Mouse (Mus musculus) ES-Bruce4 (cell line): Measurements from ENCODE around the gene Defb18. TPM values are rescaled to one million over a fixed set of nuclear protein-coding genes. Genes with fewer than 3 reads are reported as not detected.

Source experiments
- H3K27ac ChIP-seq: 2 replicates; pipeline ENCODE4 v1.5.1; 2012; ENCODE audit warnings: low read length, inconsistent platforms; ENCODE audit not compliant: insufficient read depth
- H3K27me3 ChIP-seq: 2 replicates; pipeline ENCODE4 v1.6.1; 2012; ENCODE audit warnings: mild to moderate bottlenecking, low read length, inconsistent platforms; ENCODE audit not compliant: control insufficient read depth, poor library complexity, insufficient read depth, severe bottlenecking
- H3K36me3 ChIP-seq: 2 replicates; pipeline ENCODE4 v1.6.1; 2012; ENCODE audit warnings: inconsistent platforms, mild to moderate bottlenecking, low read length, moderate library complexity; ENCODE audit not compliant: control insufficient read depth, poor library complexity, insufficient read depth, severe bottlenecking
- H3K4me1 ChIP-seq: one replicate; pipeline ENCODE4 v1.8.1; 2011; ENCODE audit warnings: low read length; ENCODE audit not compliant: control insufficient read depth, insufficient read depth
- H3K4me3 ChIP-seq: 2 replicates; pipeline ENCODE4 v1.5.1; 2011; ENCODE audit warnings: low read depth, mild to moderate bottlenecking, low read length
- H3K9ac ChIP-seq: 2 replicates; pipeline ENCODE4 v1.6.1; 2012; ENCODE audit warnings: low read depth, mild to moderate bottlenecking, inconsistent platforms; ENCODE audit not compliant: poor library complexity, severe bottlenecking
- H3K9me3 ChIP-seq: replicated peaks from 2 replicates; pipeline ENCODE4 v1.6.1; 2012; ENCODE audit warnings: mild to moderate bottlenecking, low read length, inconsistent platforms; ENCODE audit not compliant: control insufficient read depth, poor library complexity, insufficient read depth, severe bottlenecking
- CTCF ChIP-seq: IDR thresholded peaks from one replicate; pipeline ENCODE4 v1.8.1; 2011; ENCODE audit warnings: low read depth, low read length
- EP300 ChIP-seq: IDR thresholded peaks from 2 replicates; pipeline ENCODE4 v1.6.1; 2011; ENCODE audit warnings: low read depth, low read length; ENCODE audit not compliant: insufficient read depth
- POLR2A ChIP-seq: IDR thresholded peaks from one replicate; pipeline ENCODE4 v1.8.1; 2011; ENCODE audit warnings: low read length; ENCODE audit not compliant: insufficient read depth
- polyA plus RNA-seq: library from polyadenylated mRNA; stranded (reverse); fragments of >200 nt; gene quantifications from 2 replicates; pipeline ENCODE4 v1.2.4, GENCODE M21; 2011; ENCODE audit warnings: low read depth; ENCODE audit not compliant: missing spikeins, insufficient read depth, insufficient read length

Gene Defb18
- polyA plus RNA-seq, 1 experiment: not detected

DNA sequence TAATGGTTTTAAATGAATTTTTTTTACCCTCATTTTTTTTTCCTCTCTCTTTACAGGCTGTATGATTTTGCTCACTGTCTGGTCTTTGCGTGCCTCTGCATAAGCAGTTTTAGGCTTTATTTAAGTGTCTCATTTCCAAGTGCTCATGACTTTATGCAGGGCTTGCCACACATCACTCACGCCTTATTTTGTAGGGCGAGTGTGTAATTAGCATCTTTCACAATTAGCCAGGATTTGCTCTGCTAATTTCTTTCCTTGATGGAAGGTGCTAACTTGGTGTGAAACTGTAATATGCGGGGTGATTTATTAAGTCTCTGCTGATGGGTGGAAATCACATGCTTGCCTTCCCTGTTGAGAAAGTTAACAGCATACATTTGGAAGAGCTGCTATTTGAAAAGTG is 45.5 kb downstream of the Defb18 start:
- H3K4me3 ChIP-seq: no peak overlapping the region
- H3K36me3 ChIP-seq: no peaks in the 10 kb centered on the region
- no peak overlapping the region for H3K9ac ChIP-seq
- no peaks in the 10 kb centered on the region for H3K4me1 ChIP-seq
- no peaks in the 10 kb centered on the region for H3K27me3 ChIP-seq
- H3K9me3 ChIP-seq: no peaks in the 10 kb centered on the region
- TF ChIP-seq CTCF (no peak), POLR2A (no peak), EP300 (no peak)
- no peak overlapping the region for H3K27ac ChIP-seq

DNA sequence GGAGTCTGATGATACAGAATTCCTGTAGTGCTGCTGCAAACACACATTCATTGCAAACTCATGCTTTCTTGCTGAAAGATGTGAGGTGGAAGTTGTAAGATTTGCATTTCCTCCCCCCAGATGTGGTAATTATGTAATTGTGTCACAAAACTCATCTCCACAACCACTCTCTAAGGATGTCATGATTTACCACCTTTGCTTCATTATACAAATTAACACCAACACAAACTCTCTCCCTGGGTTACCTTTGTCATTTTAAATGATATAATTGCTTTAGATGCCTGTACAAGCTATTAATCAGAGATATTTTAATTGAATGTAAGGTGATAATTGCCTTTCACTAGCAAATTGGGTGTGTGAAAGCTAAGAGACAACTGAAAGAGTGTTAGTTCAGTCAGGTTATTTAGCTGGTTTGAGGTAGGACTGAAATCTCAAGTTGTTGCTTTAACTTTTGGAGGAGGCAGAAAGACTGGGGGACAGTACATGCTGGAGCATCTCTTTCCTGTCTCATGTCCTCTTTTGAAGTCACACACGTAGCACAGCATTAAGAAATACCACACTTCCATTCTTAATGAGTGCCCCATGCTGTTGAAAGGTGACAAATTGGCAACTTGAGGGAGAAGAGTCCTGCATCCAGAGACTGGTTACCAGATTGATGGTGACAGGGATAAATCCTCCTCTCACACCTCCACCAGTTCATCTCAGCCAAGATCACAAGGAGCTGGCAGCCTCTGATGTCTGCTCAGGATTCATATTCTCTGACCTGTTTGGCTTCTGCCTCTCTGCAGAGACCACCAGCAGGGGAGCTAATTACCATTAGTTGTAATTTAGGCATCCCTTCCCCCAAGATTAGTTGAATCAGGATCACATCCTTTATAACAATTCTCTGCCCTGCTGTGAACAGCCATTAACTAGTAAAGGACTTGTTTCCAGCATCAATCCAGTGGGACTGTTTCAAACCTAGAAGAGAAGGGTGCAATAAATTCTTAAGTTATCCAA is 46.2 kb downstream of the Defb18 start:
- H3K9ac ChIP-seq: no peak overlapping the region
- no peak overlapping the region for H3K27ac ChIP-seq
- H3K4me3 ChIP-seq: no peak overlapping the region

More for the DNA sequence above, 46.2 kb downstream of the Defb18 start:
- TF ChIP-seq POLR2A: no peak
- no peak for TF ChIP-seq CTCF
- TF ChIP-seq EP300: no peak
- no peaks in the 10 kb centered on the region for H3K36me3 ChIP-seq
- H3K27me3 ChIP-seq: no peaks in the 10 kb centered on the region
- no peaks in the 10 kb centered on the region for H3K9me3 ChIP-seq
- no peaks in the 10 kb centered on the region for H3K4me1 ChIP-seq

Other genes starting within 250 kb of the Defb18 start
- gene Crisp4, start 91.5 kb downstream of the Defb18 start, polyA plus RNA-seq: not detected in 2 replicates
- not detected in 2 replicates for gene Defb41, start 27.7 kb upstream of the Defb18 start, polyA plus RNA-seq